Comparison of ENCODE assay signal across 23 mouse cellular contexts in the genomic region with DNA sequence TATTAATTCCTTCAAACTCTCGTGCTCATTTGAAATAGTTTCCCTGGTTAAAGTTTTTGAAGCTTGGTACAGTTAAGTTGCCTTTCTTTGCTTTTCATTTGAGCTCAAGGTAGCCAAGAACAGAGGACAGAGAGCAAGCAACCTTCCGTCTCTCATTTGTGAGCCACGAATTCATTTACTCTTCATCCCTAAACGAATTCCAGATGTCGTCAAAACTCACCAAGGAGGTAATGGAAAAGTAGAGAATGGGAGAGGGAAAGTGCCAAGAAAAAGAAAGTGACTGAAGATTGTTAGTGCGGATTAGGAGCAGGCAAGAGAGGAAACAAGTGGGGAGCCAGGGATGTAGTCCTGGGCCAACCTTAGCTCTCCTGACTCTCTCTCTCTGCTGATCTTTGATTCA.
DNase-seq lines count a peak whose midpoint lies in the region; ATAC-seq and TF ChIP-seq lines count a peak whose summit lies in the region.
"Had no signal": no experiment of that assay in that cellular context is flagged by ENCODE, and none has a peak within 500 bp of the region (broad histone marks: within the 10 kb centered on the region; RNA-seq: fewer than 3 reads in every experiment).

No protein-coding gene starts in this region.

- no peak for ATAC-seq in intestine, embryonic 14.5 days (replicated peaks; ENCODE audit: low FRiP score, low TSS enrichment, low read depth)
- no peak for ATAC-seq in intestine, postnatal 0 days
- no peak for ATAC-seq in embryonic facial prominence, embryonic 12.5 days (ENCODE audit: insufficient number of reproducible peaks, insufficient read depth, low FRiP score, low TSS enrichment)
- no peak for ATAC-seq in megakaryocyte progenitor cell, adult 5-6 weeks (replicated peaks; ENCODE audit: poor library complexity)
- ATAC-seq in hindbrain, embryonic 12.5 days (ENCODE audit: low FRiP score) = no peak
- ATAC-seq: activated CD4-positive, CD25-positive, alpha-beta regulatory T cell, adult 4 months; forebrain, embryonic 14.5 days; hindbrain, postnatal 0 days had no signal

- no peaks in the 10 kb centered on the region for H3K4me1 ChIP-seq in intestine, embryonic 14.5 days (replicated peaks; ENCODE audit: control insufficient read depth, insufficient read depth, low read length)
- H3K4me1 ChIP-seq in intestine, postnatal 0 days (replicated peaks; ENCODE audit: control insufficient read depth, insufficient read depth, low read length) = no peaks in the 10 kb centered on the region
- H3K4me1 ChIP-seq in embryonic facial prominence, embryonic 12.5 days = no peaks in the 10 kb centered on the region
- H3K4me1 ChIP-seq in hindbrain, embryonic 12.5 days = no peaks in the 10 kb centered on the region
- H3K4me1 ChIP-seq: liver, embryonic 13.5 days had no signal

- H3K36me3 ChIP-seq in intestine, embryonic 14.5 days (ENCODE audit: control insufficient read depth, insufficient read depth, low read length) = no peaks in the 10 kb centered on the region
- no peaks in the 10 kb centered on the region for H3K36me3 ChIP-seq in intestine, postnatal 0 days (ENCODE audit: control insufficient read depth, insufficient read depth)
- no peaks in the 10 kb centered on the region for H3K36me3 ChIP-seq in embryonic facial prominence, embryonic 12.5 days
- H3K36me3 ChIP-seq in hindbrain, embryonic 12.5 days = no peaks in the 10 kb centered on the region
- H3K36me3 ChIP-seq: liver, embryonic 13.5 days had no signal

- no peaks in the 10 kb centered on the region for H3K9me3 ChIP-seq in intestine, embryonic 14.5 days (ENCODE audit: control insufficient read depth, low read length)
- no peaks in the 10 kb centered on the region for H3K9me3 ChIP-seq in intestine, postnatal 0 days (ENCODE audit: control insufficient read depth)
- H3K9me3 ChIP-seq in embryonic facial prominence, embryonic 12.5 days = no peaks in the 10 kb centered on the region
- no peaks in the 10 kb centered on the region for H3K9me3 ChIP-seq in hindbrain, embryonic 12.5 days (replicated peaks)
- H3K9me3 ChIP-seq: heart, embryonic 13.5 days; liver, embryonic 13.5 days had no signal

- TF ChIP-seq CTCF in intestine, postnatal 0 days (IDR thresholded peaks at IDR 0.05; ENCODE audit: low read depth) = no peak

- DNase-seq in intestine, embryonic 14.5 days (ENCODE audit: low spot score) = peak; percentile 20
- peak; percentile 53 for DNase-seq in hindlimb bud, embryonic 11.5 days (ENCODE audit: extremely low spot score, low read depth, low spot score)
- DNase-seq in mesoderm, embryonic 11.5 days (ENCODE audit: low read depth, low spot score) = peak; percentile 21
- no peak for DNase-seq in cerebellum, postnatal 36 days
- DNase-seq: adrenal gland, postnatal 14 days; cerebellum, adult 11 months; cerebellum, postnatal 25 days; heart, adult 11 months; heart, postnatal 36 days; kidney, adult 2 months; kidney, postnatal 10 days; liver, embryonic 13.5 days; midbrain, embryonic 14.5 days; thymus, adult 2 months had no signal

- H3K27ac ChIP-seq in intestine, embryonic 14.5 days (ENCODE audit: low read depth) = no peak overlapping the region
- H3K27ac ChIP-seq in intestine, postnatal 0 days (ENCODE audit: low read depth, low read length) = no peak overlapping the region
- peak overlapping the region; percentile 63; the same call in 1 of the 2 replicates for H3K27ac ChIP-seq in embryonic facial prominence, embryonic 12.5 days
- H3K27ac ChIP-seq in hindbrain, embryonic 12.5 days = no peak overlapping the region
- H3K27ac ChIP-seq: heart, embryonic 13.5 days; hindbrain, postnatal 0 days; liver, embryonic 13.5 days had no signal

- H3K27me3 ChIP-seq in intestine, embryonic 14.5 days (replicated peaks; ENCODE audit: control insufficient read depth, insufficient read depth, low read length) = no peaks in the 10 kb centered on the region
- H3K27me3 ChIP-seq in intestine, postnatal 0 days (replicated peaks; ENCODE audit: control insufficient read depth, insufficient read depth, low read length) = no peaks in the 10 kb centered on the region
- H3K27me3 ChIP-seq in embryonic facial prominence, embryonic 12.5 days = no peaks in the 10 kb centered on the region
- H3K27me3 ChIP-seq in hindbrain, embryonic 12.5 days = no peaks in the 10 kb centered on the region
- H3K27me3 ChIP-seq: heart, embryonic 13.5 days; liver, embryonic 13.5 days had no signal

- no peak overlapping the region for H3K9ac ChIP-seq in intestine, embryonic 14.5 days (ENCODE audit: low read length)
- no peak overlapping the region for H3K9ac ChIP-seq in intestine, postnatal 0 days (ENCODE audit: low read depth, low read length)
- H3K9ac ChIP-seq in embryonic facial prominence, embryonic 12.5 days = no peak overlapping the region
- H3K9ac ChIP-seq in hindbrain, embryonic 12.5 days = no peak overlapping the region
- H3K9ac ChIP-seq: heart, embryonic 13.5 days; liver, embryonic 13.5 days had no signal

- no peak overlapping the region for H3K4me2 ChIP-seq in intestine, embryonic 14.5 days (ENCODE audit: low read length)
- H3K4me2 ChIP-seq in intestine, postnatal 0 days (replicated peaks; ENCODE audit: low read depth) = no peak overlapping the region
- H3K4me2 ChIP-seq in embryonic facial prominence, embryonic 12.5 days (replicated peaks) = no peak overlapping the region
- H3K4me2 ChIP-seq in hindbrain, embryonic 12.5 days (replicated peaks) = no peak overlapping the region
- H3K4me2 ChIP-seq: heart, embryonic 13.5 days; liver, embryonic 13.5 days had no signal

- WGBS in intestine, embryonic 14.5 days = 61% methylated on average over 6 of the region's 6 CpGs
- 75% methylated on average over 6 of the region's 6 CpGs for WGBS in intestine, postnatal 0 days
- 32% methylated on average over 6 of the region's 6 CpGs for WGBS in embryonic facial prominence, embryonic 12.5 days
- 61% methylated on average over 6 of the region's 6 CpGs for WGBS in hindbrain, embryonic 12.5 days

- H3K4me3 ChIP-seq in intestine, embryonic 14.5 days (ENCODE audit: low read depth, low read length) = no peak overlapping the region
- no peak overlapping the region for H3K4me3 ChIP-seq in intestine, postnatal 0 days (ENCODE audit: low read depth, low read length)
- no peak overlapping the region for H3K4me3 ChIP-seq in embryonic facial prominence, embryonic 12.5 days
- H3K4me3 ChIP-seq in hindbrain, embryonic 12.5 days = no peak overlapping the region
- H3K4me3 ChIP-seq: erythroblast, embryonic 14.5 days; heart, embryonic 13.5 days; liver, embryonic 13.5 days had no signal

Comparison
In these comparisons a context has a peak if more than half of its experiments do, and no peak if none do; other contexts are left out.
1. DNase-seq: peak in intestine, embryonic 14.5 days (single experiment), hindlimb bud, embryonic 11.5 days (single experiment) and mesoderm, embryonic 11.5 days (single experiment); none in cerebellum, postnatal 36 days (0 of 2).